Mouse (Mus musculus) megakaryocyte-erythroid progenitor cell, adult 5-6 weeks (primary cell): ENCODE results near the gene Arhgef19. TPM values are rescaled to one million over a fixed set of nuclear protein-coding genes. Genes with fewer than 3 reads are reported as not detected.

Experiments
- ATAC-seq: replicated peaks from 2 replicates; pipeline ENCODE4 v1.8.0; 2016; ENCODE audit warnings: mild to moderate bottlenecking, inconsistent platforms; ENCODE audit not compliant: severe bottlenecking, poor library complexity, low FRiP score, low TSS enrichment
- total RNA-seq, 2 experiments: library from RNA; stranded (forward) in 1 of 2; stranded (reverse) in 1 of 2; fragments of 200-1000, 215-1000 nt in 1 of 2; fragments of >200 nt in 1 of 2; fragmentation: Nextera tagmentation in 1 of 2; gene quantifications; 2 replicates each; pipeline ENCODE4 v1.2.3; 2014 to 2017

Gene Arhgef19
- total RNA-seq, 2 experiments from 2014 or later, result not detected

DNA sequence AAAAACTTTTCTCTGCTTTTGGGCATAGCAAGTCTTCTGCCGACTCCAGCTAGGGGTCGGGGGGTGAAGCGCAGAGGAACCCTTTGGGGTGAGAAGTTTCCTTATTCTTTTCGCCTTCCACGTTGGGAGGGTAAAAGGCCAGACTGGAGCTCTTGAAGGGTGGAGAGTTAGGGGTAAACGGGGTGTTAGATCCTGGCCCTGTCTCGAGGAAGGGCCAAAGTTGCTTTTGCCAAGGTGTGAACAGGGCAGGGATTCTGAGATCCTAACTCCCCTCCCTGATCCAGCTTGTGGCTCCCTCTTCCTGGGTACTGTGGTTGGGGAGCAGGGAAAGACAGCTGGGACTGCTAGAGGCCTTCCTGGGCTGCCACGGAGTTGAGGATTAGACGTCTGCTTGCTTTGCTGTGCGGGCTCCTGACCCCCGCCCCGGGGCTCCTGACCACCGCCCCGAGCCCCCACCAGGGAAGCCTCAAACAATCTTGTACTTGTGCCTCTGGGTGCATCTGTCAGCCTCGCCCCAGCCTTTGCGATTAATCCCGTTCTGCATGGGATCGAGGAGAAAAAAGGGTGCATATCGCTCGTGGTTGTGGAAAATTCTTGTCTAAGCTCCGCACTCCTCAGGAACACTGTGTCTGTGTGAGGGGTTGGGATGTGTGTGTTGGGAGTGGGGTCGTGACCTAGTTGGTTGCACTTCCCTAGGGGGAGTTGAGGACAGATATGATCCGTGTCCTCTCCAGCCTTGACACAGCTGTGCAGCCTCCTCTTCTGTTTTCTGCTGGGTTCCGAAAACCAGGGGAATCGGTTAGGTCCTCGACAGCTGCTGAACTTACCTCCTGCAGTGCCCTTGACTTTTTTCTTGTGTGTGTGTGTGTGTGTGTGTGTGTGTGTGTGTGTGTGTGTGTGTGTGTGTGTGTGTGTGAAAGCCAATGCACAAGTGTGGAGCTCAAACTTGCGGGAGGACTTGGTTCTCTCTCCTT lies 63.4 kb downstream of the Arhgef19 start:
- no peak for ATAC-seq

DNA sequence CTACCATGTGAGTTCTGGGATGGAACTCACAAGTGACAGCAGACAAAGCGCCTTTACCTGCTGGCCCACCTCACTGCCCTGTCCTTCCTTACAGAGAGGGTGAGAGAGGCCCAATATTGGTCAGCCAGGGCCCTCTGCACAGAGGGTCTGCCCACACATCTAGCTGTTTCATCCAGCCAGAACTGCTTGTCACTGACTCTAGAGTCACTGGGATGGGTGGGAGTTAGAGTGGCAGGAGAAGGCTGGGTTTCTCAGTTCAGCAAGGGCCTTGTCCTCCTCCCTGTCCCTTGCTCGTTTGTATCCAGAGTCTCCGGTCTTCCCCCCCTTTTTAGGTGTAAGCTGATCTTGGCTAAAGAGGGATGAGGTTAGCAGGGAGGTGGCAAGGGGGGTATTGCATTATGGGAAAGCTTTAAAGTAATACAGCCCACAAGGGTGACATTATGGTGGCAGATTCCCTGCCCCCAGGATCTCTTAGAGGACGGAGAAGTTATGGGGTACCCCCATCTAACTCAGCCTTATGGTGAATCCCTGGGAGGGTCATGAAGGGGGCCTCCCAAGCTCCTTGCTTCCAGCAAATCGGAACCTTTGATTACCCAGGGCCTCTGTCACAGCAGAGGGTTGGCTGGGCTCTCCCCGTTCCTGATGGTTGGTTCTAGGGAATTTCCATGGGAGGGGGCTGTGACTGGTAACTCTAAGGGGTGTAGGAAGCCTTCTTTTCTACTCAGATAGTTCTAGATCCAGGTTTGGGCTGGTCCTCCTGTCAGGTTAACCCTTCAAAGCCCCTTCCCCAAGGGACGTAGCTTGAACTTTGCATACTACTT lies 64.3 kb downstream of the Arhgef19 start:
- ATAC-seq, result no peak

DNA sequence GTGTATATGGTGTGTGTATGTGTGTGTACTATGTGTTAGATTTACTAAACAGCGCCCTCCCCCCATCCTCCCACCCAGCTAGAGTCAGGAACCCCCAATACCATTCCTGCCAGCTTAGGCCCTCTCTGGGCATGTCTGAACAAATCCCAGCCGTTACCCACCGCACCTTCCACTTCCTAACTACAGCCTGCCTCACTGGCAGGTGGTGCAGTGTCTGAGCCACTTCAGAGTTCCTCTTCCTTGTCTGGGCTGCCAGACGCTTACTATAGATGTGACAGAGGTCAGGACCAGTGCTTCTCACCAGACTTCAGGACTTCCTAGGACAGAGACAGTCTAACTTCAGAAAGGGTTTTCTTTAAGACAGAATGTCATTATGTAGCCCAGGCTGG lies 64.9 kb downstream of the Arhgef19 start:
- no peak for ATAC-seq

DNA sequence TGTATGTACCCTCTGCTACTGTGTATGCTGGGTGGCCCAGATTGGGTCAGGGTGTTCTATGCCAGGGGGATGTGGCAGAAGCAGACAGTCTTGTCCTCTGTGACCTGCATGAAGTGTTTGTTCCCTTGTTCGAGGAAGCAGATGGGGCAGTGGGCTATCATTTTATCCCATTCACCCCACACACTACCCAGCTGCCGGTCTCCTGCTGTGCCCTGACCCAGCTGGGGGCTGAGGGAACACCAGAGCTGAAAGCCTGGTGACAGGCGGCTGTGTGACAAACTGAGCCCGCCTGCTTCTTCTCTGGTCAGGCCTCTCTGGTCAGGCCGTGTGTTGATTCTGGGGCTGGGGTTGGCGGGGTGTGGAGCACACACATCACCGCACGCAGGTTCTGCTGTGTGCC lies 66.8 kb downstream of the Arhgef19 start:
- ATAC-seq, result no peak

Other genes starting within 250 kb of the Arhgef19 start
- gene Mfap2, start 229.1 kb upstream of the Arhgef19 start, total RNA-seq (2014; fragmentation: Nextera tagmentation), result not detected in 2 replicates
- not detected in 2 replicates for gene Mfap2, start 229.1 kb upstream of the Arhgef19 start, total RNA-seq (2017)
- gene Crocc, start 178.9 kb upstream of the Arhgef19 start, total RNA-seq (2014; fragmentation: Nextera tagmentation), result 6.9 and 8.9 TPM in 2 replicates
- gene Crocc, start 178.9 kb upstream of the Arhgef19 start, total RNA-seq (2017), result 1.3 and 5.7 TPM in 2 replicates
- 127 and 188 TPM in 2 replicates for gene Necap2, start 161.1 kb upstream of the Arhgef19 start, total RNA-seq (2014; fragmentation: Nextera tagmentation)
- gene Necap2, start 161.1 kb upstream of the Arhgef19 start, total RNA-seq (2017), result 123 and 153 TPM in 2 replicates
- not detected in 2 replicates for gene Spata21, start 151.2 kb upstream of the Arhgef19 start, total RNA-seq (2014; fragmentation: Nextera tagmentation)
- not detected in 2 replicates for gene Spata21, start 151.2 kb upstream of the Arhgef19 start, total RNA-seq (2017)
- 29.0 and 42.6 TPM in 2 replicates for gene Szrd1, start 99.7 kb upstream of the Arhgef19 start, total RNA-seq (2014; fragmentation: Nextera tagmentation)
- gene Szrd1, start 99.7 kb upstream of the Arhgef19 start, total RNA-seq (2017), result 33.3 and 37.4 TPM in 2 replicates
- gene Fbxo42, start 91.6 kb upstream of the Arhgef19 start, total RNA-seq (2014; fragmentation: Nextera tagmentation), result 15.3 and 16.1 TPM in 2 replicates
- gene Fbxo42, start 91.6 kb upstream of the Arhgef19 start, total RNA-seq (2017), result 6.7 and 10.2 TPM in 2 replicates
- gene Rsg1, start 25.5 kb upstream of the Arhgef19 start, total RNA-seq (2014; fragmentation: Nextera tagmentation), result 0.81 and 10.9 TPM in 2 replicates
- 3.2 TPM in 1 of 2 replicates, not detected in the other for gene Rsg1, start 25.5 kb upstream of the Arhgef19 start, total RNA-seq (2017)
- gene Epha2, start 61.7 kb downstream of the Arhgef19 start, total RNA-seq (2014; fragmentation: Nextera tagmentation), result 0.30 and 1.2 TPM in 2 replicates
- gene Epha2, start 61.7 kb downstream of the Arhgef19 start, total RNA-seq (2017), result not detected in 2 replicates
- gene Fam131c, start 128.7 kb downstream of the Arhgef19 start, total RNA-seq (2014; fragmentation: Nextera tagmentation), result not detected in 2 replicates
- not detected in 2 replicates for gene Fam131c, start 128.7 kb downstream of the Arhgef19 start, total RNA-seq (2017)
- not detected in 2 replicates for gene Clcnka, start 159.2 kb downstream of the Arhgef19 start, total RNA-seq (2014; fragmentation: Nextera tagmentation)
- not detected in 2 replicates for gene Clcnka, start 159.2 kb downstream of the Arhgef19 start, total RNA-seq (2017)
- not detected in 2 replicates for gene Clcnkb, start 176.5 kb downstream of the Arhgef19 start, total RNA-seq (2014; fragmentation: Nextera tagmentation)
- not detected in 2 replicates for gene Clcnkb, start 176.5 kb downstream of the Arhgef19 start, total RNA-seq (2017)
- not detected in 2 replicates for gene Hspb7, start 181.3 kb downstream of the Arhgef19 start, total RNA-seq (2014; fragmentation: Nextera tagmentation)
- not detected in 2 replicates for gene Hspb7, start 181.3 kb downstream of the Arhgef19 start, total RNA-seq (2017)
- gene Srarp, start 196.6 kb downstream of the Arhgef19 start, total RNA-seq (2014; fragmentation: Nextera tagmentation), result not detected in 2 replicates
- not detected in 2 replicates for gene Srarp, start 196.6 kb downstream of the Arhgef19 start, total RNA-seq (2017)
- 13.4 and 16.6 TPM in 2 replicates for gene Zbtb17, start 205.2 kb downstream of the Arhgef19 start, total RNA-seq (2014; fragmentation: Nextera tagmentation)
- 21.5 and 26.6 TPM in 2 replicates for gene Zbtb17, start 205.2 kb downstream of the Arhgef19 start, total RNA-seq (2017)